Mouse (Mus musculus): ENCODE measurements around the gene Crk. TPM values are rescaled to one million over a fixed set of nuclear protein-coding genes. Genes with fewer than 3 reads are reported as not detected.

The Crk gene
- polyA plus RNA-seq, 1 experiment: 91.0 TPM

- peak; percentile 98 for DNase-seq (ENCODE audit: low read depth)
- TF ChIP-seq CTCF (IDR thresholded peaks at IDR 0.05; ENCODE audit: borderline replicate concordance, extremely low read depth, insufficient read depth, insufficient read length) (no peak), POLR2A (IDR thresholded peaks at IDR 0.05; ENCODE audit: borderline replicate concordance, extremely low read depth, insufficient read depth, insufficient read length, poor library complexity, severe bottlenecking) (peak; percentile 57)
Measured at GRCm38 (mm10) chr11:75732434-75733226, 53.6 kb downstream of the Crk start, which contains the start of gene Ywhae. Gene Ywhae (plus strand): TSS chr11:75732869.

GRCm38 (mm10) chr11:75733227-75733940 is 54.3 kb downstream of the Crk start:
- TF ChIP-seq CTCF (IDR thresholded peaks at IDR 0.05; ENCODE audit: borderline replicate concordance, extremely low read depth, insufficient read depth, insufficient read length): no peak
- peak; percentile 58 for DNase-seq (ENCODE audit: low read depth)

- TF ChIP-seq CTCF (IDR thresholded peaks at IDR 0.05; ENCODE audit: borderline replicate concordance, extremely low read depth, insufficient read depth, insufficient read length) (no peak), POLR2A (IDR thresholded peaks at IDR 0.05; ENCODE audit: borderline replicate concordance, extremely low read depth, insufficient read depth, insufficient read length, poor library complexity, severe bottlenecking) (no peak)
- DNase-seq (ENCODE audit: low read depth): no peak
Measured at GRCm38 (mm10) chr11:75735462-75736252, 56.6 kb downstream of the Crk start.

- TF ChIP-seq CTCF (IDR thresholded peaks at IDR 0.05; ENCODE audit: borderline replicate concordance, extremely low read depth, insufficient read depth, insufficient read length): no peak
- no peak for TF ChIP-seq POLR2A (IDR thresholded peaks at IDR 0.05; ENCODE audit: borderline replicate concordance, extremely low read depth, insufficient read depth, insufficient read length, poor library complexity, severe bottlenecking)
- no peak for DNase-seq (ENCODE audit: low read depth)
Measured at GRCm38 (mm10) chr11:75736978-75737377, 57.9 kb downstream of the Crk start.

GRCm38 (mm10) chr11:75737806-75738476 is 58.9 kb downstream of the Crk start:
- no peak for DNase-seq (ENCODE audit: low read depth)
- TF ChIP-seq POLR2A (IDR thresholded peaks at IDR 0.05; ENCODE audit: borderline replicate concordance, extremely low read depth, insufficient read depth, insufficient read length, poor library complexity, severe bottlenecking): no peak
- no peak for TF ChIP-seq CTCF (IDR thresholded peaks at IDR 0.05; ENCODE audit: borderline replicate concordance, extremely low read depth, insufficient read depth, insufficient read length)

- DNase-seq (ENCODE audit: low read depth): no peak
- TF ChIP-seq CTCF (IDR thresholded peaks at IDR 0.05; ENCODE audit: borderline replicate concordance, extremely low read depth, insufficient read depth, insufficient read length) (no peak), POLR2A (IDR thresholded peaks at IDR 0.05; ENCODE audit: borderline replicate concordance, extremely low read depth, insufficient read depth, insufficient read length, poor library complexity, severe bottlenecking) (no peak)
Measured at GRCm38 (mm10) chr11:75738477-75738821, 59.4 kb downstream of the Crk start.

- no peak for DNase-seq (ENCODE audit: low read depth)
- no peak for TF ChIP-seq CTCF (IDR thresholded peaks at IDR 0.05; ENCODE audit: borderline replicate concordance, extremely low read depth, insufficient read depth, insufficient read length)
- TF ChIP-seq POLR2A (IDR thresholded peaks at IDR 0.05; ENCODE audit: borderline replicate concordance, extremely low read depth, insufficient read depth, insufficient read length, poor library complexity, severe bottlenecking): no peak
Measured at GRCm38 (mm10) chr11:75740204-75740603, 61.1 kb downstream of the Crk start.

GRCm38 (mm10) chr11:75741615-75742014 is 62.6 kb downstream of the Crk start:
- no peak for DNase-seq (ENCODE audit: low read depth)
- TF ChIP-seq CTCF (IDR thresholded peaks at IDR 0.05; ENCODE audit: borderline replicate concordance, extremely low read depth, insufficient read depth, insufficient read length) (no peak), POLR2A (IDR thresholded peaks at IDR 0.05; ENCODE audit: borderline replicate concordance, extremely low read depth, insufficient read depth, insufficient read length, poor library complexity, severe bottlenecking) (no peak)

GRCm38 (mm10) chr11:75744761-75745160 is 65.7 kb downstream of the Crk start:
- DNase-seq (ENCODE audit: low read depth): no peak
- TF ChIP-seq POLR2A (IDR thresholded peaks at IDR 0.05; ENCODE audit: borderline replicate concordance, extremely low read depth, insufficient read depth, insufficient read length, poor library complexity, severe bottlenecking): no peak
- no peak for TF ChIP-seq CTCF (IDR thresholded peaks at IDR 0.05; ENCODE audit: borderline replicate concordance, extremely low read depth, insufficient read depth, insufficient read length)

- TF ChIP-seq CTCF (IDR thresholded peaks at IDR 0.05; ENCODE audit: borderline replicate concordance, extremely low read depth, insufficient read depth, insufficient read length) (no peak), POLR2A (IDR thresholded peaks at IDR 0.05; ENCODE audit: borderline replicate concordance, extremely low read depth, insufficient read depth, insufficient read length, poor library complexity, severe bottlenecking) (no peak)
- DNase-seq (ENCODE audit: low read depth): no peak
Measured at GRCm38 (mm10) chr11:75750537-75750936, 71.5 kb downstream of the Crk start.

GRCm38 (mm10) chr11:75751082-75751481 is 72.0 kb downstream of the Crk start:
- TF ChIP-seq CTCF (IDR thresholded peaks at IDR 0.05; ENCODE audit: borderline replicate concordance, extremely low read depth, insufficient read depth, insufficient read length) (0 out of 2 replicates have a peak, but pooled peaks have one; percentile 1), POLR2A (IDR thresholded peaks at IDR 0.05; ENCODE audit: borderline replicate concordance, extremely low read depth, insufficient read depth, insufficient read length, poor library complexity, severe bottlenecking) (no peak)
- DNase-seq (ENCODE audit: low read depth): no peak

Other genes with a start within 250 kb of the Crk start
- gene Serpinf2, start 239.7 kb upstream of the Crk start, polyA plus RNA-seq (2012; rRNA removed): 0.21 and 0.25 TPM in 2 replicates
- gene Wdr81, start 224.5 kb upstream of the Crk start, polyA plus RNA-seq (2012; rRNA removed): 9.2 and 13.4 TPM in 2 replicates
- 1.5 and 1.6 TPM in 2 replicates for gene Tlcd2, start 217.5 kb upstream of the Crk start, polyA plus RNA-seq (2012; rRNA removed)
- 144 and 156 TPM in 2 replicates for gene Prpf8, start 192.4 kb upstream of the Crk start, polyA plus RNA-seq (2012; rRNA removed)
- gene Rilp, start 169.2 kb upstream of the Crk start, polyA plus RNA-seq (2012; rRNA removed): 1.0 and 1.5 TPM in 2 replicates
- 5.3 and 5.9 TPM in 2 replicates for gene Scarf1, start 165.7 kb upstream of the Crk start, polyA plus RNA-seq (2012; rRNA removed)
- gene Slc43a2, start 147.6 kb upstream of the Crk start, polyA plus RNA-seq (2012; rRNA removed): 28.4 and 32.4 TPM in 2 replicates
- gene Pitpna, start 91.2 kb upstream of the Crk start, polyA plus RNA-seq (2012; rRNA removed): 109 and 130 TPM in 2 replicates
- 53.7 and 63.8 TPM in 2 replicates for gene Inpp5k, start 48.3 kb upstream of the Crk start, polyA plus RNA-seq (2012; rRNA removed)
- gene Myo1c, start 28.8 kb upstream of the Crk start, polyA plus RNA-seq (2012; rRNA removed): 12.2 and 14.1 TPM in 2 replicates
- gene Ywhae, start 53.6 kb downstream of the Crk start, polyA plus RNA-seq (2012; rRNA removed): 994 and 1,239 TPM in 2 replicates
- 4.9 and 9.3 TPM in 2 replicates for gene Doc2b, start 116.8 kb downstream of the Crk start, polyA plus RNA-seq (2012; rRNA removed)

Measured in brain, embryonic 14.5 days (tissue).